Mouse (Mus musculus) CH12.LX (cell line): ENCODE results near the gene B4galnt4. TPM values are rescaled to one million over a fixed set of nuclear protein-coding genes. Genes with fewer than 3 reads are reported as not detected.
A peak's percentile ranks its signal among the peaks of the same experiment; 100 is the strongest.

Source experiments
- DNase-seq: peaks from one replicate; pipeline ENCODE4 v3.0.0-alpha.2; 2013; ENCODE audit errors: extremely low read depth
- H3K27ac ChIP-seq: 2 replicates; pipeline ENCODE4 v1.5.1; 2012; ENCODE audit warnings: low read depth, mild to moderate bottlenecking, control low read depth, moderate library complexity; ENCODE audit not compliant: insufficient read depth
- H3K27me3 ChIP-seq: replicated peaks from 2 replicates; pipeline ENCODE3; 2012; ENCODE audit warnings: inconsistent platforms
- H3K36me3 ChIP-seq, 2 experiments: replicated peaks in 1 of 2; 2 replicates each; pipeline versions ENCODE3 to v1.6.1; 2012; ENCODE audit warnings: inconsistent platforms in 1 of 2, low read length in 1 of 2, mild to moderate bottlenecking in 1 of 2, mixed read lengths in 1 of 2, moderate library complexity in 1 of 2; ENCODE audit not compliant: control insufficient read depth in 1 of 2, insufficient read depth in 1 of 2
- H3K4me1 ChIP-seq, 2 experiments: 2 replicates each; pipeline ENCODE4 v1.6.1; 2012; ENCODE audit warnings: inconsistent platforms in 1 of 2, moderate library complexity in 1 of 2; ENCODE audit not compliant: insufficient read depth in 2 of 2, control insufficient read depth in 1 of 2
- H3K4me2 ChIP-seq: 2 replicates; pipeline ENCODE4 v1.6.1; 2012; ENCODE audit warnings: low read depth, mild to moderate bottlenecking, control low read depth; ENCODE audit not compliant: poor library complexity, insufficient read depth, severe bottlenecking
- H3K4me3 ChIP-seq, 3 experiments: fragments of 150-350 bp in 1 of 3; sonication (generic) in 1 of 3; replicated peaks in 1 of 3; 2 replicates each; pipeline versions ENCODE3 to v1.5.1; 2011 to 2012; ENCODE audit warnings: low read depth in 2 of 3, low read length in 2 of 3, mild to moderate bottlenecking in 2 of 3, moderate library complexity in 2 of 3, control low read depth in 1 of 3, improper control_type of control experiment in 1 of 3, inconsistent platforms in 1 of 3, mixed read lengths in 1 of 3; ENCODE audit not compliant: poor library complexity in 1 of 3
- H3K79me2 ChIP-seq: replicated peaks from 2 replicates; pipeline ENCODE4 v1.6.1; 2012; ENCODE audit warnings: mild to moderate bottlenecking, moderate library complexity; ENCODE audit not compliant: control insufficient read depth, poor library complexity, insufficient read depth, severe bottlenecking; ENCODE audit errors: extremely low read depth
- H3K9ac ChIP-seq: 2 replicates; pipeline ENCODE4 v1.6.1; 2012; ENCODE audit warnings: low read depth, mild to moderate bottlenecking, control low read depth, moderate library complexity; ENCODE audit not compliant: insufficient read depth
- H3K9me3 ChIP-seq: replicated peaks from 2 replicates; pipeline ENCODE3; 2012; ENCODE audit warnings: low read length, inconsistent platforms, mixed read lengths
- BHLHE40 ChIP-seq: IDR thresholded peaks from 2 replicates; pipeline ENCODE4 v1.6.1; 2011; ENCODE audit warnings: mild to moderate bottlenecking, low read depth, low read length, improper control_type of control experiment
- CHD1 ChIP-seq: IDR thresholded peaks from 2 replicates; pipeline ENCODE4 v1.6.1; 2012; ENCODE audit warnings: low read depth, low read length, improper control_type of control experiment, inconsistent platforms
- CHD2 ChIP-seq: IDR thresholded peaks from 2 replicates; pipeline ENCODE4 v1.6.1; 2011; ENCODE audit warnings: low read length, improper control_type of control experiment
- ELF1 ChIP-seq: IDR thresholded peaks from 2 replicates; pipeline ENCODE4 v1.6.1; 2014; ENCODE audit warnings: low read depth, mild to moderate bottlenecking, inconsistent platforms, low read length, improper control_type of control experiment
- EP300 ChIP-seq: IDR thresholded peaks from 2 replicates; pipeline ENCODE4 v1.6.1; 2011; ENCODE audit warnings: low read length, improper control_type of control experiment
- IRF4 ChIP-seq: IDR thresholded peaks from 2 replicates; pipeline ENCODE4 v1.6.1; 2014; ENCODE audit warnings: low read depth, mild to moderate bottlenecking, inconsistent platforms, low read length, improper control_type of control experiment
- JUN ChIP-seq: IDR thresholded peaks from 2 replicates; pipeline ENCODE4 v1.6.1; 2011; ENCODE audit warnings: low read depth, mild to moderate bottlenecking, low read length, improper control_type of control experiment, moderate library complexity; ENCODE audit not compliant: insufficient read depth
- JUND ChIP-seq: conservative IDR thresholded peaks from 2 replicates; pipeline ENCODE4 v1.6.1; 2011; ENCODE audit warnings: low read depth, low read length, improper control_type of control experiment
- KAT2A ChIP-seq: IDR thresholded peaks from 2 replicates; pipeline ENCODE4 v1.6.1; 2012; ENCODE audit warnings: low read length, improper control_type of control experiment, inconsistent platforms; ENCODE audit not compliant: insufficient replicate concordance
- MEF2A ChIP-seq: IDR thresholded peaks from 2 replicates; pipeline ENCODE4 v1.6.1; 2014; ENCODE audit warnings: low read depth, mild to moderate bottlenecking, inconsistent platforms, low read length, improper control_type of control experiment, borderline replicate concordance
- MXI1 ChIP-seq: IDR thresholded peaks from 2 replicates; pipeline ENCODE4 v1.6.1; 2011; ENCODE audit warnings: mild to moderate bottlenecking, low read depth, low read length, improper control_type of control experiment
- MYC ChIP-seq: IDR thresholded peaks from 2 replicates; pipeline ENCODE4 v1.6.1; 2011; ENCODE audit warnings: low read depth, mild to moderate bottlenecking, improper control_type of control experiment, low read length
- PAX5 ChIP-seq: IDR thresholded peaks from 2 replicates; pipeline ENCODE4 v1.6.1; 2012; ENCODE audit warnings: low read length, inconsistent platforms, mixed read lengths
- POLR2A ChIP-seq: IDR thresholded peaks from 2 replicates; pipeline ENCODE4 v1.6.1; 2011; ENCODE audit warnings: low read depth, mild to moderate bottlenecking, improper control_type of control experiment, low read length
- SIN3A ChIP-seq: IDR thresholded peaks from 2 replicates; pipeline ENCODE4 v1.6.1; 2012; ENCODE audit warnings: low read length, improper control_type of control experiment, inconsistent platforms
- TBP ChIP-seq: conservative IDR thresholded peaks from 2 replicates; pipeline ENCODE4 v1.6.1; 2011; ENCODE audit warnings: low read depth, low read length, improper control_type of control experiment
- USF1 ChIP-seq: IDR thresholded peaks from 2 replicates; pipeline ENCODE4 v1.6.1; 2014; ENCODE audit warnings: low read depth, mild to moderate bottlenecking, inconsistent platforms, low read length, improper control_type of control experiment
- USF2 ChIP-seq: conservative IDR thresholded peaks from 2 replicates; pipeline ENCODE4 v1.6.1; 2011; ENCODE audit warnings: low read depth, low read length, improper control_type of control experiment
- ZNF384 ChIP-seq: IDR thresholded peaks from 2 replicates; pipeline ENCODE4 v1.6.1; 2012; ENCODE audit warnings: low read depth, low read length, improper control_type of control experiment, inconsistent platforms
- dilution Hi-C: fragments of 300-500 bp; cut with MboI; formaldehyde crosslinking; loops from 2 replicates; pipeline ENCODE4 v1.14.3; 2020; ENCODE audit warnings: low sequenced_read_pairs; ENCODE audit not compliant: extremely low pct_unique_long_range_greater_than_20kb, extremely low pct_ligation_motif_present
- in situ Hi-C: fragments of 300-500 bp; cut with MboI; formaldehyde crosslinking; loops from 3 replicates; pipeline ENCODE4 v1.14.3; 2019; ENCODE audit warnings: low sequenced_read_pairs, low pct_ligation_motif_present, low pct_unique_long_range_greater_than_20kb, mixed read lengths
- polyA plus RNA-seq: library from polyadenylated mRNA; unstranded; fragments of >175 nt; gene quantifications from 2 replicates; pipeline ENCODE4 v1.2.1, GENCODE M21; 2012; ENCODE audit warnings: low read depth; ENCODE audit not compliant: insufficient read length
- total RNA-seq, 2 experiments: library from RNA; depleted of rRNA; stranded (reverse); fragments of 300-350 nt in 1 of 2; fragments of >200 nt in 1 of 2; gene quantifications; 2 replicates each; pipeline ENCODE4 v1.2.3; 2012 to 2014

Gene B4galnt4
- total and polyA plus RNA-seq, 3 experiments: 0.91 to 13.1 (median 2.9) TPM

- no peaks in the 10 kb centered on the region for H3K9me3 ChIP-seq
- H3K27me3 ChIP-seq: no peaks in the 10 kb centered on the region
- peak; percentile 61 for DNase-seq
- dilution Hi-C loops (no loop called here), in situ Hi-C loops (no loop called here)
- H3K4me2 ChIP-seq: peak overlapping the region; percentile 7
- 0 out of 2 replicates have a peak overlapping the region, but pooled peaks have one; percentile 7 for H3K9ac ChIP-seq
- no peaks in the 10 kb centered on the region for H3K36me3 ChIP-seq
- H3K27ac ChIP-seq: peak overlapping the region; percentile 60
- no peak overlapping the region for H3K4me3 ChIP-seq
- peaks cover 14 to 42% of the 10 kb centered on the region in 2 experiments for H3K4me1 ChIP-seq
- H3K79me2 ChIP-seq: no peaks in the 10 kb centered on the region
- TF ChIP-seq ZNF384 (peak; percentile 96), TBP (peak; percentile 56), PAX5 (no peak), CHD2 (peak; percentile 58; the same call in 1 of the 2 replicates), MXI1 (no peak), EP300 (peak; percentile 69; the same call in 1 of the 2 replicates), POLR2A (peak; percentile 42), MEF2A (no peak), USF2 (no peak), ELF1 (no peak), CHD1 (no peak), JUND (peak; percentile 50; the same call in 1 of the 2 replicates), BHLHE40 (0 out of 2 replicates have a peak, but pooled peaks have one; percentile 26), JUN (no peak; the same call in 1 of the 2 replicates), SIN3A (no peak), KAT2A (no peak), USF1 (no peak), MYC (peak; percentile 69; the same call in 1 of the 2 replicates), IRF4 (0 out of 2 replicates have a peak, but pooled peaks have one; percentile 58)
- TF ChIP-seq, all 38 proteins: peak for 9
Measured at GRCm38 (mm10) chr7:141021489-141022449, 39.1 kb upstream of the B4galnt4 start.
